Mouse (Mus musculus) lung, postnatal 0 days (tissue): ENCODE results near the gene Gm1043.

Experiments
- CTCF ChIP-seq: IDR thresholded peaks from 2 replicates; pipeline ENCODE4 v1.5.1; 2016; ENCODE audit warnings: antibody characterized with exemption, mild to moderate bottlenecking
- EP300 ChIP-seq: IDR thresholded peaks from 2 replicates; pipeline ENCODE4 v1.6.1; 2016; ENCODE audit warnings: antibody characterized with exemption, mild to moderate bottlenecking, control low read depth

- TF ChIP-seq CTCF (no peak), EP300 (no peak)
Measured at GRCm38 (mm10) chr5:37220575-37220974, 135.4 kb downstream of the Gm1043 start.
